Mouse (Mus musculus) adrenal gland, adult 18-20 months (tissue): ENCODE measurements around the gene Ccdc158. TPM values are rescaled to one million over a fixed set of nuclear protein-coding genes. Genes with fewer than 3 reads are reported as not detected.
A peak's percentile ranks its signal among the peaks of the same experiment; 100 is the strongest.

Source experiments
- DNase-seq, 2 experiments: peaks; one replicate each; pipeline ENCODE4 v3.0.0; 2021 to 2022; ENCODE audit warnings: low spot score in 2 of 2
- total RNA-seq, 2 experiments: library from RNA; stranded (reverse); gene quantifications; 1 replicate in 1 of 2; 2 replicates in 1 of 2; pipeline ENCODE4 v1.2.3; 2021

The Ccdc158 gene
- total RNA-seq, 2 experiments from 2014 or later = 0.63 to 0.67 TPM

- DNase-seq = no peak
These were observed 13.5 kb upstream of the Ccdc158 start for GRCm38 (mm10) chr5:92688569-92688968.

- DNase-seq = no peak
These were observed 13.1 kb upstream of the Ccdc158 start for GRCm38 (mm10) chr5:92688124-92688523.

DNA sequence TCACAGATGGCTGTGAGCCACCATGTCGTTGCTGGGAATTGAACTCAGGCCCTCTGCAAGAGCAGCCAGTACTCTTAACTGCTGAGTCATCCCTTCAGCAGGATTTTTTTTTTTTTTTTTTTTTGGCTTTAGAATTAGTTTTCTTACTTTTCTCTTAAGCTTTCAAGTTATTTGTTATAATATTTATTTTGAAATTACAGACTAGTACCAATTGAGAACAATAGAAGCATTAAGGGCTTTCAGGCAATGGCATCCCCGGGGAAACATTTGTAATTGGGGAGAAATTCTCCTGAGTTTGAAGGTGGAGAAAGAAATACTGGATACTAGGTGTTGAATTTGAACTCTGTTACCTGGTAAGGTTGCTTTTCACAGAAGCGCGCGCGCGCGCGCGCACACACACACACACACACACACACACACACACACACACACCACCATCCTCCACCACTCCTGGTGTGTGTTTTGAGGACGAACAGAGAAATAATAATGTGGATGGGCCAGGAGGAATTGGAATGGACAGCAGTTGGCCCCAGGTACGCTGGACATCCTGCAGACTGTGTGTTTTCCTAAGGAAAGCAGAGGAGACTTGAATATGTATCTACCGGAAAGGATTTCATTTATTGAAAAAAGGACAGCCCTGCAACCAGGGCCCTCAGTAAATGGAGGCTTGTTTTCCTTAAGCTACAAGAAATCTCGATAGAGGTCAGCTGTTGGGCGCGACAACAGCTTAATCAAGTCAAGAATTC is 9.8 kb upstream of the Ccdc158 start:
- no peak for DNase-seq

DNA sequence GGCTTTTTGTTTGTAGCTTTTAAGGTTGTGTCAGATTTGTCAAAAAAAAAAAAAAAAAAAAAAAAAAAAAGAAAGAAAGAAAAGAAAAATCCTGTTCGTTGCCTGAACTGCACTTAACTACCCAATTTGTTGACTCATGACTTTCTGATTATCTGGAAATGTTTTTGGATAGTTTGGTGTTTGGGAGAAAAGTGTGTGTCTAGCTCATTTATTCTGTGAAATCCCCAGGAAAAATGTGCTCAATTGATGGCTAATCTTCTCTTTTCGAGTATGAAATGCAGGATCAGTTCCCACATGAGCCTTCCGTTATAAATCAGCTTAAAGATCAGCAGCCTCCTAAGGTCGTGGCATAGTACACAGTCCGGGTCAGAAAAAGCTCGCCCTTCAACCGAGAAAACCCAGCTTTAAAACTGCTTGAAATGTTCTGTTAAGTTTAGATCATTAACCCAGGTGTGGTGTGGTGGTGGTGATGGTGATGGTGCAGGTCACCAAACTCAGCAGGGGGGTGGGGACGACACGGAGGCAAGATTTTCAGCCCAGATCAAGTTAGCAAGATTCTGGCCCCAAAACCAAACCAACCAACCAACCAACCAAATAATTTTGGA is 8.9 kb upstream of the Ccdc158 start:
- no peak for DNase-seq

- peak in 1 of 2 experiments; percentile 10 for DNase-seq
These were observed 8.3 kb upstream of the Ccdc158 start, which contains the start of gene Shroom3 for GRCm38 (mm10) chr5:92683351-92683807. TSS of gene Shroom3 (plus strand) at chr5:92683435.

DNA sequence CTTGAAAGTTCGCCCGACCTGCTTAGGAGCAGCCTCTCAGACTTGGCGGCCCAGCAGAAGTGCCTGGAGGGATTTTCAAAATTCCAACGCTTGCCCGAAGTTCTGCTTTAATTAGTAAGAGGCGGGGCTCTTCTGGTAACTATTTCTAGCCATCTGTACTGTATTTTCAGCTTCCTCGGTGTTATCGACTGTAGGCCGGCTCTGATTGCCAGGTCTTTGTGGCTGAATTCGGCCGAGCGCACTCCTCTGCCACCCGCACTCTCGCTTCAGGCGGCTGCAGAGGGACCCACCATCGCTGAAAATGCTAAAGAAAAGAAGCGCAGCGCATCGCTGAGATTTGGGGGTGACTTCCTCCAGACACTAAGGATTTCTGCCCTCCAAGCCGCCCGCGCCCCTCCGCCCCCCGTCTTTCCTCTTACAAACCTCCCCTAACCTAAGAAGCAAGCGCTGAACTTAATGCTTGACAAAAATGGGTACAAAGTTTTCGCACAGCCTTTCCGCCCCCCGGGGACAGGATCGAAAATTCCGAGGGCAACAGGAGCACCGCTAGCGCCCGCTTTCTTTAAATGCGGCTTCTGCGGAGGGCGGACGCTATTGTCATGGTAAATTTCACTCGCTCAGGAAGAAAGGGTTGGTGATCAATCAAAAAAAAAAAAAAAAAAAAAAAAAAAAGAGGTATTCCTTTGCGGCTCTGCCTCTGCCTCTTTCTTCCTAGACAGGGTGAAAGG is 7.7 kb upstream of the Ccdc158 start:
- no peak for DNase-seq

DNA sequence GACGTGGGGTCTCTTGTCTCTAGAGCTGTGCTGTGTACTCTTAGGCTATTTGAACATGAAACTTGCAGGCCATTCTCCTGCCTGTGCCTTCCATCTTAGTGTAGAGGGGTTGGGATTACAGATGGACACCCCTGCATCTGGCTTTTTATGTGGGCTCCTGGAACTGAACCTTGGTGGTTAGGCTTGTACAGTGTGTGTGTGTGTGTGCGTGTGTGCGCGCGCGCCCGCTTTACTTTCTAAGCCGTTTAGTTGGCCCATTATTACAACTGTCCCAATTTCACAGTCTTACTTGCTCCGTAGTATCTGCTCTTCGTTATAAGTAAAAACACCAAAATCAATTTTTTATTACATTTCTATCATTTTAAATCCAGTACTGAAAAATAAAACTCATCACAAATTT is 6.8 kb upstream of the Ccdc158 start:
- no peak for DNase-seq

GRCm38 (mm10) chr5:92679441-92679840 is 4.4 kb upstream of the Ccdc158 start:
- no peak for DNase-seq

DNA sequence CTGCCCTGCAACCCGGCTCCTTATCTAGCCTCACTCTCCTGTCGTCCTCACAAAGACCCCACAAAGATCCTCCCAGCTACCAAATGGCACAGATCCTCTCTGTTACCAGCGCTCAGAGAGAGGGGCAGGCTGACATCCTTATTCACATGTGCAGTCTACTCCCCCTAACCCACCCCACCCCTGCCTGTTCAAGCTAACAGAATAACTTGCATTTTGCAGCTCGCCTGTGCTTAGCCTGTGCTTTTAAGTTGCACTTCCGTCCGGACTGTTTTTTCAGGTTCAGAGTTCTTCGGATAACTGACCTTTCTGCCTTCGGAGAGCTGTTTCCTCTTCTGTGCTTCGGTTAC is 476 bp upstream of the Ccdc158 start:
- no peak for DNase-seq

DNA sequence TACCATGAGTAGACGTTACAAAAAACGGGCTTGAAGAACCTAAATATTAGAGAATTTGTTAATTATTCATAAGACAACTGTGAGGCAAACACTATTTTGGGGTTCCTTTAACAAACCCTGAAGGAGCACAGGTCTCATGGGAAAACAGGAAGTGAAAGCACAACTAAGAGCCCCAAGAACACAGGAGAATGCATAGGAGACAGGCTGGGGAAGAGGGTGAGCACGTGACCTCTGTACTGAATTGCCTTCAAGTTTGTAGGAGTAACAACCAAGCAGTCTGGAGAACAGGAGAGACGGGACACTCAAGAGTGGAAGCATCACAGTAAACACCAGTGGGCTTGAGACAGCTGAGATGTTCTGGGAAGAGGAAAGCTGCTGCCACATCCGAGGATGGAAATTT is 8.2 kb downstream of the Ccdc158 start:
- no peak for DNase-seq

- no peak for DNase-seq
These were observed 10.8 kb downstream of the Ccdc158 start for GRCm38 (mm10) chr5:92664321-92664720.

DNA sequence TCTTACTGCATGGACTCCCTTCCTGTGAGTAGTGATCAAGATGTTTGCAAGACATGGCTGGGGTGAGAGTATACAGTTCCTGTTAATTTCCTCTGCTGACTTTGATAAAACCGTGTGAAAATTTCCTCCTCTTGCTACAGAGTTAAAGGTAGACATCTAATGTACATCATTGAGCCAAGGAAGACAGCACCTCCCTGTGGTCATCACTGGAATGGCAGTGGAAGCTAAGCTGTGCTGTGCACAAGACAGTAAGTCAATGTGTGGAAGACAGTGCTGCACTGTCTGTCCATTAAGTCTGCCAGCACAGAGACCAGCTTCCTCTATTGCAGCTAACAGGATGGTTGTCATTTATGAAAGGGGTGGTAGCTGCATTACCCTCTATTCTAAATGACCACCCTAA is 18.8 kb downstream of the Ccdc158 start:
- peak; percentile 51 to 58 for DNase-seq

DNA sequence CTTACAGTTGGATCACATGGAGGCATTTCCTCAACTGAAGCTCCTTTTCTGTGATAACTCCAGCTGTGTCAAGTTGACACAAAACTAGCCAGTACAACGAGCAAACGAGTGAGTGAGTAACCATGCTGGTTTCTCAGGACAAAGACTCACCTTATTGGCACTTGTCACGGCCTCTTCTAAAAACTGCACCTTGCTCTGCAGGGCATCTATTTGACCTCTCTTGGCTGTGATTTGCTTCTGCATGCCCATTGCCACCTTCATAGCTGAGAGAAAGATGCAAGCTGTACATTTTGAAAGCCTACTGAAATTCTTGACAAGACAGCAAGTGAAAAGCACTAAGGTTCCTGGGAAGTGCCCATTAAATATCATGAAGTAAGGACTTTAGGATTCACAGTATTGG is 34.2 kb downstream of the Ccdc158 start:
- no peak for DNase-seq

GRCm38 (mm10) chr5:92635891-92636290 is 39.2 kb downstream of the Ccdc158 start:
- DNase-seq = no peak

DNA sequence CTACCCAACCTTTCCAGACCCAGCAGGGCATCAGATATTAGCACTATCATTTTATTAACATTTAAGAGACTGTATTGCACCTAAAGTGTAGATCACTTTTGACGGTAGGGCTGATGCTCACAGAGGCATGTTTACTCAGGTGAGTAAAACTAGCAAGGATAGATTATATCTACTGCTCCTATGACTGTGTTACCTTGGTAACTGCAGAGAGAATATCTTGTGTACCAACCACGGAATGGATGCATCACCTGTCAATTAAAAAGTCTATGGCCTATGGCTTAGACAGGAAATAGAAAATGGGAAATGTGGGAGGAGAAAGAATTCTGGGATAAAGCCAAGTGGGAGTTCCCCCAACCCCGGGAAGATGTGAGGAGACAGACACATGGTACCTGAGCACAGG is 40.2 kb downstream of the Ccdc158 start:
- DNase-seq = no peak

- no peak for DNase-seq
These were observed 41.5 kb downstream of the Ccdc158 start for GRCm38 (mm10) chr5:92633526-92633925.

GRCm38 (mm10) chr5:92627896-92628295 is 47.2 kb downstream of the Ccdc158 start:
- no peak for DNase-seq

DNA sequence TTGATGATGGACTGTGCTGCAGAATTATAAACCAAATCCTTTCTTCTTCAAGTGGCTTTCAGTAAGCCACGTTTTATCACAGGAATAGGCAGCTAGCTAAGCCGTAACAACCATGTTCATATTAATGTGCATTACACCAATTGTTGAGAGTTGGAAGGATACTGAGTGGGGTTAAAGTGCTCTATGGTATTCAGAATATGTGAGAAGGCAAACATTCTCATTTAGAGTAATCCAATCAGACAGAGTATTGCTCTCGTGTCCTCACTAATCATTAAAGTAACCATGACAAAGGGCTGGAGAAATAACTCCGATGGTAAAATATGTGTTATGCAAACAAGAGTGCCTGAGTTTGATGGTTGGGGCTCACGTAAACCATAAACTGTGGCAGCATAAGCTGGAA is 53.2 kb downstream of the Ccdc158 start:
- no peak for DNase-seq

GRCm38 (mm10) chr5:92612756-92613155 is 62.3 kb downstream of the Ccdc158 start:
- no peak for DNase-seq

- no peak for DNase-seq
These were observed 67.4 kb downstream of the Ccdc158 start for GRCm38 (mm10) chr5:92607492-92608229.

DNA sequence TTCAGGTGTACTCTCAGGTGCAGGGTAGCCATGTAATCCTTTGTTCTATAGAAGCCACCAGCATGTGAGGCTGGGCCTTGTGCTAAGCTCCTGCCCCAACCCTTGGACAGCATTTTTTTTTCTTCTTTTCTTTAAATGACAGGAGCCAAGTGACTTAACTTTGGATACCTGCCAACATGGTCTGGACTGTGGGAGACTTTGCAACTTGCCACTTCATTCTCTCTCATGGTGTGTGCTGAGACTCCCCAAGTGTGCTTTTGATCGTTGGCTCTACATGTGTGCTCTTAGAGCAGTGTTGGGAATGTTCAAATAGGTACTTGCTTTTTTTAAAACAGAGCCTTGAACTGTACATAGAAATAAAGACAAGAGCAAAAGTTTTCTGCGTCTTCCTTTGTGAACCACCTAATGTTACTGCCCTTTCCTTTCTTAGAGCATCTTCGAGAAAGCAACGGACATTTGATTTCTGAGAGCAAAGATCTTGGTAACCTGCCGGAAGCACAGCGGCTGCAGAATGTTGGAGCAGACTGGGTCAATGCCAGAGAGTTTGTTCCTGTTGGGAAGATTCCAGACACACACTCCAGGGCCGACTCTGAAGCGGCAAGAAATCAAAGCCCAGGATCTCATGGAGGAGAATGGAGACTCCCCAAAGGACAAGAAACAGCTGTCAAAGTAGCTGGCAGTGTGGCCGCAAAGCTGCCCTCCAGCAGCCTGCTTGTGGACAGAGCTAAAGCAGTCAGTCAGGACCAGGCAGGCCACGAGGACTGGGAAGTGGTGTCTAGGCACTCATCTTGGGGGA is 70.4 kb downstream of the Ccdc158 start:
- no peak for DNase-seq
